29 mouse cellular contexts compared by ENCODE assay signal in the genomic region with DNA sequence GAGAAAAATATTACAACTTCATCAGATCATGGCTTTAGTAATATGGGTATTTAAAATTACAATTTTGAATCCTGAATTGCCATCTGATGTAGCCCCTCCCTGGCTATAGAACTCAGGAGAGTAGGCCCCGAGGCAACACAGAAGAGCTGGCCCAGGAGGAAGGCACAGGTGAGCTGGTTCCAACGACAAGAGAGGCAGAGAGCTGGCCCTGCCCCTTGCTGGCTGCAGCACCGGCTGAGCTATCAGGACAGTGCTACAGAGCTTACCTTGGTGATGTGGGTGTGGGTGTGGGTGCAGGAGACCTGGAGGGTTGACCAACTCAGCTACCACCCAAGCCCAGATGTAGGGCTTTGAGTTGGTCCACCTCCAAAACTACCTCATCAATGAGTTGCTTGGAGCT.
"Had no signal": no experiment of that assay in that cellular context is flagged by ENCODE, and none has a peak within 500 bp of the region (broad histone marks: within the 10 kb centered on the region; RNA-seq: fewer than 3 reads in every experiment).

No protein-coding gene starts in this region.

- H3K27me3 ChIP-seq: limb, embryonic 12.5 days; limb, embryonic 13.5 days; limb, embryonic 15.5 days; liver, embryonic 12.5 days; liver, embryonic 13.5 days; liver, embryonic 15.5 days; lung, embryonic 15.5 days; megakaryocyte, embryonic 14.5 days; midbrain, embryonic 12.5 days; midbrain, embryonic 13.5 days; midbrain, embryonic 15.5 days; neural tube, embryonic 12.5 days; neural tube, embryonic 13.5 days had no signal

- H3K4me3 ChIP-seq: limb, embryonic 10.5 days; limb, embryonic 12.5 days; limb, embryonic 13.5 days; limb, embryonic 15.5 days; liver, embryonic 12.5 days; liver, embryonic 13.5 days; liver, embryonic 15.5 days; lung, embryonic 15.5 days; megakaryocyte, embryonic 14.5 days; midbrain, embryonic 10.5 days; midbrain, embryonic 12.5 days; midbrain, embryonic 13.5 days; midbrain, embryonic 15.5 days; myocyte; neural tube, embryonic 12.5 days; neural tube, embryonic 13.5 days had no signal

- H3K9me3 ChIP-seq: limb, embryonic 10.5 days; limb, embryonic 13.5 days; limb, embryonic 15.5 days; liver, embryonic 12.5 days; liver, embryonic 13.5 days; liver, embryonic 15.5 days; lung, embryonic 15.5 days; megakaryocyte, embryonic 14.5 days; midbrain, embryonic 10.5 days; midbrain, embryonic 12.5 days; midbrain, embryonic 13.5 days; midbrain, embryonic 15.5 days; neural tube, embryonic 12.5 days; neural tube, embryonic 13.5 days had no signal

- H3K4me1 ChIP-seq: limb, embryonic 15.5 days; liver, embryonic 12.5 days; liver, embryonic 13.5 days; liver, embryonic 15.5 days had no signal

- H3K27ac ChIP-seq: limb, embryonic 10.5 days; limb, embryonic 12.5 days; limb, embryonic 13.5 days; limb, embryonic 15.5 days; liver, embryonic 12.5 days; liver, embryonic 13.5 days; liver, embryonic 14.5 days; liver, embryonic 15.5 days; lung, embryonic 15.5 days; macrophage; midbrain, embryonic 10.5 days; midbrain, embryonic 12.5 days; midbrain, embryonic 13.5 days; midbrain, embryonic 15.5 days; neural tube, embryonic 12.5 days; neural tube, embryonic 13.5 days had no signal

- DNase-seq: left cerebral cortex, postnatal 4 days; liver; liver, embryonic 13.5 days; liver, postnatal 0 days; lung, adult 18-20 months; lung, adult 2 months; lung, embryonic 14.5 days; lung, postnatal 10 days; lung, postnatal 14 days; lung, postnatal 36 days; lung, postnatal 4 days; midbrain, embryonic 14.5 days had no signal

- H3K36me3 ChIP-seq: liver, embryonic 15.5 days; lung, embryonic 15.5 days; midbrain, embryonic 12.5 days; midbrain, embryonic 13.5 days; midbrain, embryonic 15.5 days; neural tube, embryonic 12.5 days; neural tube, embryonic 13.5 days had no signal
